In the genomic region with DNA sequence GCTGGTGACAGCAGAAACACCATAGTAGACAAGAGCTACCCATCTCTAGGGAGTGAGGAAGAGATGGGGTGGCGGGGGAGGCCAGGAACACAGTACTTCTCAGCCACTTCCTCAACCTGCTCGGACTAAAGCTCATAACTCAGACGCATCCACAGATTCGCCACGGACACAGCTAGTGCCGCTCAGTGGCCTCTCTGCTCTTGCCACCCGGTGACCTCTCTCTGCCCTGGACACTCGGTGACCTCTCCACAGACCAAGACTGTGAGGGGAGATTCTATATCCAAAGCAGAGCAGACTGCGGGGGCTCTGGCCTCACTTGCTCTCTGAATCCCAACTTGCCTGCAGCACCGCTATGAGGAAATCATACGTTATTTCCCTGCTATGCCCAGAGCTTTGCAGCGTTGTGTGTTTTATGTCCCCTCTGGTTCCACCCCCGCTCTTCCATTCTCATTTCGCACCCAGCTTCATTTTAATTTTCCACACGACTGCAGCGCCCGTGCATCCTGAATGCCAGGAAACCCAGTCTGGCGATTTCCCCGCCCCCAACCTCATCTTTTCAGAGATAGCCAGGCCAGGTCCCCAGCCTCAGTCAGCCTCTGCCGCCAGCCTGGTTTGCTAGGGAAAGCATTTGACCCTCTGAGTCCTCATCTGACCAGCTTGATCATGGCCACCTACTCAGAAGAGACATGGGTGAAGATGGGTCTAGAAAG, we compare ENCODE assay signal across 16 mouse cellular contexts. TPM values are rescaled to one million over a fixed set of nuclear protein-coding genes. Genes with fewer than 3 reads are reported as not detected.
DNase-seq lines count a peak whose midpoint lies in the region; ATAC-seq and TF ChIP-seq lines count a peak whose summit lies in the region.
"Had no signal": no experiment of that assay in that cellular context is flagged by ENCODE, and none has a peak within 500 bp of the region (broad histone marks: within the 10 kb centered on the region; RNA-seq: fewer than 3 reads in every experiment).

No protein-coding gene starts in this region.

- H3K36me3 ChIP-seq in hindbrain, embryonic 10.5 days = no peaks in the 10 kb centered on the region
- H3K36me3 ChIP-seq in hindbrain, embryonic 14.5 days (replicated peaks; ENCODE audit: control insufficient read depth, insufficient read depth) = no peaks in the 10 kb centered on the region
- no peaks in the 10 kb centered on the region for H3K36me3 ChIP-seq in E14TG2a.4 (ENCODE audit: insufficient read depth, low read length)
- H3K36me3 ChIP-seq in hindbrain, embryonic 16.5 days (ENCODE audit: control insufficient read depth, insufficient read depth, low read length) = no peaks in the 10 kb centered on the region
- H3K36me3 ChIP-seq: embryonic facial prominence, embryonic 13.5 days; liver, embryonic 13.5 days had no signal

- no peak for TF ChIP-seq CTCF in E14TG2a.4 (conservative IDR thresholded peaks at IDR 0.05; ENCODE audit: low read length)

- no peak for ATAC-seq in hindbrain, embryonic 14.5 days (ENCODE audit: low FRiP score)
- ATAC-seq in hindbrain, embryonic 16.5 days = no peak
- ATAC-seq: forebrain, embryonic 14.5 days had no signal

- H3K4me2 ChIP-seq in hindbrain, embryonic 14.5 days (replicated peaks) = no peak overlapping the region
- no peak overlapping the region; the same call in 1 of the 2 replicates for H3K4me2 ChIP-seq in hindbrain, embryonic 16.5 days (ENCODE audit: low read length)
- H3K4me2 ChIP-seq: embryonic facial prominence, embryonic 13.5 days; heart, embryonic 11.5 days; liver, embryonic 13.5 days had no signal

- H3K27me3 ChIP-seq in hindbrain, embryonic 10.5 days (ENCODE audit: insufficient read depth, poor library complexity, severe bottlenecking) = peaks cover 14% of the 10 kb centered on the region; the same call in 1 of the 2 replicates
- 0 out of 2 replicates have a peak, but pooled peaks cover 3% of the 10 kb centered on the region for H3K27me3 ChIP-seq in hindbrain, embryonic 14.5 days (ENCODE audit: control insufficient read depth, insufficient read depth, low read length)
- peaks cover 16% of the 10 kb centered on the region for H3K27me3 ChIP-seq in E14TG2a.4 (ENCODE audit: insufficient read depth, low read length)
- H3K27me3 ChIP-seq in hindbrain, embryonic 16.5 days (replicated peaks; ENCODE audit: control insufficient read depth, insufficient read depth, low read length) = no peaks in the 10 kb centered on the region

- intact Hi-C loops in left cerebral cortex, postnatal 4 days (cut with DNase I) = loop anchor here (10.0 kb wide), 1 partner anchor 228 kb away; no protein-coding TSS in a partner anchor

- H3K9me3 ChIP-seq in hindbrain, embryonic 10.5 days = no peaks in the 10 kb centered on the region
- H3K9me3 ChIP-seq in hindbrain, embryonic 14.5 days (ENCODE audit: control insufficient read depth, low read length) = no peaks in the 10 kb centered on the region
- H3K9me3 ChIP-seq in E14TG2a.4 (ENCODE audit: low read length) = no peaks in the 10 kb centered on the region
- no peaks in the 10 kb centered on the region for H3K9me3 ChIP-seq in hindbrain, embryonic 16.5 days (ENCODE audit: control insufficient read depth, low read length)
- H3K9me3 ChIP-seq: embryonic facial prominence, embryonic 13.5 days; liver, embryonic 13.5 days had no signal

- 60% methylated on average over 20 of the region's 20 CpGs for WGBS in hindbrain, embryonic 10.5 days
- WGBS in hindbrain, embryonic 14.5 days = 38% methylated on average over 20 of the region's 20 CpGs
- WGBS in hindbrain, embryonic 16.5 days = 44% methylated on average over 20 of the region's 20 CpGs

- DNase-seq in hindbrain, embryonic 10.5 days (ENCODE audit: low spot score) = peak; percentile 2
- no peak for DNase-seq in hindbrain, embryonic 14.5 days (ENCODE audit: low spot score)
- peak; percentile 62 for DNase-seq in left cerebral cortex, postnatal 4 days
- no peak for DNase-seq in left cerebral cortex, adult 8-10 months (ENCODE audit: low spot score in 2 of 2)
- no peak for DNase-seq in lung, postnatal 10 days
- DNase-seq: adrenal gland, postnatal 25 days; liver, embryonic 13.5 days; lung, postnatal 14 days had no signal

- 0 out of 2 replicates have a peak overlapping the region, but pooled peaks have one; percentile 40 for H3K27ac ChIP-seq in hindbrain, embryonic 10.5 days
- H3K27ac ChIP-seq in hindbrain, embryonic 14.5 days = no peak overlapping the region
- H3K27ac ChIP-seq in hindbrain, embryonic 16.5 days (ENCODE audit: low read depth, low read length) = peak overlapping the region; percentile 29; the same call in 1 of the 2 replicates
- H3K27ac ChIP-seq: embryonic facial prominence, embryonic 13.5 days; liver, embryonic 13.5 days had no signal

- H3K4me1 ChIP-seq in hindbrain, embryonic 10.5 days (replicated peaks) = peaks cover 11% of the 10 kb centered on the region
- H3K4me1 ChIP-seq in hindbrain, embryonic 14.5 days (replicated peaks; ENCODE audit: control insufficient read depth, insufficient read depth, low read length) = no peaks in the 10 kb centered on the region
- peaks cover 13% of the 10 kb centered on the region for H3K4me1 ChIP-seq in E14TG2a.4 (replicated peaks; ENCODE audit: low read depth, low read length)
- H3K4me1 ChIP-seq in hindbrain, embryonic 16.5 days (ENCODE audit: control insufficient read depth, insufficient read depth, low read depth, low read length) = peaks cover 2% of the 10 kb centered on the region; the same call in 1 of the 2 replicates
- H3K4me1 ChIP-seq: embryonic facial prominence, embryonic 13.5 days; liver, embryonic 13.5 days had no signal

- no peak overlapping the region for H3K4me3 ChIP-seq in hindbrain, embryonic 10.5 days
- H3K4me3 ChIP-seq in hindbrain, embryonic 14.5 days (replicated peaks; ENCODE audit: low read length) = no peak overlapping the region
- H3K4me3 ChIP-seq in E14TG2a.4 (replicated peaks; ENCODE audit: low read length) = peak overlapping the region; percentile 20; the same call in 1 of the 2 replicates
- no peak overlapping the region for H3K4me3 ChIP-seq in hindbrain, embryonic 16.5 days (ENCODE audit: low read length)
- H3K4me3 ChIP-seq: embryonic facial prominence, embryonic 13.5 days; liver, embryonic 13.5 days had no signal

- H3K9ac ChIP-seq in hindbrain, embryonic 14.5 days = no peak overlapping the region
- no peak overlapping the region for H3K9ac ChIP-seq in hindbrain, embryonic 16.5 days (ENCODE audit: low read depth, low read length)
- H3K9ac ChIP-seq: embryonic facial prominence, embryonic 13.5 days; liver, embryonic 13.5 days had no signal

RNA-seq across cellular contexts. Expression of a gene that starts 7.8 kb away (rescaled TPM):
- polyA plus RNA-seq in hindbrain, embryonic 10.5 days (2016; fragmentation: Nextera tagmentation; extraction: Ambion mirVana) = 0.19 TPM in 1 of 2 replicates, not detected in the other
- 0.68 and 0.86 TPM in 2 replicates for polyA plus RNA-seq in hindbrain, embryonic 14.5 days (2014; fragmentation: Nextera tagmentation; extraction: Ambion mirVana)
- total RNA-seq in left cerebral cortex, postnatal 4 days (2021) = under 1 TPM; 0.36 to 0.50 TPM
- 1 to 10 TPM in 2 of 4 experiments, under 1 TPM in 2; 0.68 to 1.7 (median 1.1) TPM for total RNA-seq in left cerebral cortex, adult 8-10 months (2022)
- 1.2 and 1.6 TPM in 2 replicates for polyA plus RNA-seq in hindbrain, embryonic 16.5 days (2015; fragmentation: Nextera tagmentation; extraction: Ambion mirVana)
- total RNA-seq: adrenal gland, postnatal 25 days; gastrocnemius, adult 8-10 months; MEL had no signal
- polyA plus RNA-seq: embryonic facial prominence, embryonic 13.5 days; forebrain, embryonic 14.5 days; heart, embryonic 11.5 days; large intestine, adult 2 months; liver, embryonic 13.5 days had no signal

RNA-seq across cellular contexts. Expression of a gene that starts 53.4 kb away (rescaled TPM):
- 24.0 and 26.0 TPM in 2 replicates for polyA plus RNA-seq in hindbrain, embryonic 10.5 days (2016; fragmentation: Nextera tagmentation; extraction: Ambion mirVana)
- 49.7 and 53.8 TPM in 2 replicates for polyA plus RNA-seq in hindbrain, embryonic 14.5 days (2014; fragmentation: Nextera tagmentation; extraction: Ambion mirVana)
- 10 to 100 TPM; 46.7 to 50.9 TPM for total RNA-seq in left cerebral cortex, postnatal 4 days (2021)
- total RNA-seq in left cerebral cortex, adult 8-10 months (2022) = 10 to 100 TPM; 25.5 to 28.8 (median 27.7) TPM
- polyA plus RNA-seq in hindbrain, embryonic 16.5 days (2015; fragmentation: Nextera tagmentation; extraction: Ambion mirVana) = 53.7 and 58.4 TPM in 2 replicates

Comparison
In these comparisons a context has a peak if more than half of its experiments do, and no peak if none do; other contexts are left out.
1. DNase-seq: peak in hindbrain, embryonic 10.5 days (single experiment) and left cerebral cortex, postnatal 4 days (single experiment); none in hindbrain, embryonic 14.5 days (single experiment), left cerebral cortex, adult 8-10 months (0 of 2) and lung, postnatal 10 days (single experiment).